Mouse (Mus musculus): ENCODE measurements at regions not wholly inside any gene's neighbourhood (a gene's known extent, or its start where the extent isn't known, plus 50 kb on each side); places are given as distances from the start of the nearest gene placed in this dataset.
A peak's percentile ranks its signal among the peaks of the same experiment; 100 is the strongest.

- H3K27me3 ChIP-seq (ENCODE audit: control insufficient read depth, insufficient read depth, low read length): peaks cover 2% of the 10 kb centered on the region; the same call in 1 of the 2 replicates
- H3K9ac ChIP-seq (ENCODE audit: low read depth, low read length): no peak overlapping the region
- DNase-seq (ENCODE audit: low spot score): no peak
- H3K4me2 ChIP-seq (replicated peaks; ENCODE audit: low read depth, low read length): no peak overlapping the region
- no peak overlapping the region for H3K27ac ChIP-seq (ENCODE audit: low read depth, low read length)
- no peak overlapping the region for H3K4me3 ChIP-seq (ENCODE audit: low read depth, low read length)
- no peak for ATAC-seq (ENCODE audit: low FRiP score)
- no peaks in the 10 kb centered on the region for H3K9me3 ChIP-seq (ENCODE audit: control insufficient read depth, low read length)
- no peaks in the 10 kb centered on the region for H3K4me1 ChIP-seq (replicated peaks; ENCODE audit: control insufficient read depth, insufficient read depth, low read length)
- H3K36me3 ChIP-seq (ENCODE audit: control insufficient read depth, insufficient read depth, low read length): no peaks in the 10 kb centered on the region
- 64% methylated on average over 3 of the region's 3 CpGs for WGBS
Measured at GRCm38 (mm10) chr9:24884011-24884410, 109.9 kb upstream of the Tbx20 start.

DNA sequence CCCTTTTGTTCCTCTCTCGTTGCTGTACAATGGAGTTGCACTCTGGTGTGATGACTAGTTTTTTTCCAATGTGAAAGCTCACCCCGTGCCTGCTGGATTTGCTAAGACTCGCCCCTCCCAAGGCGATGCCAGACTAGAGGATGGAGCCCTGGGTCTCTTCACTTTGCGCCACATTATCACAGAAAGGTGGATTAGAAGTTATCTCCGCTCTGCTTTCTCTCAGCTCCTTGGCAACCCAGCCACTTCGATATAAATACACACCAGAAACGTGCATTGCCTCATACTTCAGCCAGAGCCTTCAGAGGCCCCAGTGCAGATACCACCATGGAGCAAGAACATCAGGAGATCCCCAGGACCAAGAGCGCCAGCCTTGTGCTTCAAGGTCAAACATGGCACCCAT is 114.2 kb upstream of the Tbx20 start:
- Histone ChIP-seq H3K27me3 (ENCODE audit: control insufficient read depth, insufficient read depth, low read length) (no peaks in the 10 kb centered on the region), H3K4me1 (replicated peaks; ENCODE audit: control insufficient read depth, insufficient read depth, low read length) (no peaks in the 10 kb centered on the region), H3K4me3 (ENCODE audit: low read depth, low read length) (no peak overlapping the region), H3K9me3 (ENCODE audit: control insufficient read depth, low read length) (no peaks in the 10 kb centered on the region), H3K27ac (ENCODE audit: low read depth, low read length) (no peak overlapping the region), H3K36me3 (ENCODE audit: control insufficient read depth, insufficient read depth, low read length) (no peaks in the 10 kb centered on the region), H3K9ac (ENCODE audit: low read depth, low read length) (no peak overlapping the region), H3K4me2 (replicated peaks; ENCODE audit: low read depth, low read length) (no peak overlapping the region)
- WGBS: 87% methylated on average over 9 of the region's 9 CpGs
- ATAC-seq (ENCODE audit: low FRiP score) (no peak), DNase-seq (ENCODE audit: low spot score) (no peak)

- 87% methylated on average over 13 of the region's 13 CpGs for WGBS
- Histone ChIP-seq H3K4me3 (ENCODE audit: low read depth, low read length) (no peak overlapping the region), H3K4me2 (replicated peaks; ENCODE audit: low read depth, low read length) (no peak overlapping the region), H3K27ac (ENCODE audit: low read depth, low read length) (no peak overlapping the region), H3K27me3 (ENCODE audit: control insufficient read depth, insufficient read depth, low read length) (no peaks in the 10 kb centered on the region), H3K9ac (ENCODE audit: low read depth, low read length) (no peak overlapping the region), H3K4me1 (replicated peaks; ENCODE audit: control insufficient read depth, insufficient read depth, low read length) (no peaks in the 10 kb centered on the region), H3K9me3 (ENCODE audit: control insufficient read depth, low read length) (no peaks in the 10 kb centered on the region), H3K36me3 (ENCODE audit: control insufficient read depth, insufficient read depth, low read length) (no peaks in the 10 kb centered on the region)
- DNase-seq (ENCODE audit: low spot score): no peak
- ATAC-seq (ENCODE audit: low FRiP score): no peak
Measured at GRCm38 (mm10) chr9:24896498-24897261, 122.6 kb upstream of the Tbx20 start.

- ATAC-seq (ENCODE audit: low FRiP score) (no peak), DNase-seq (ENCODE audit: low spot score) (no peak)
- Histone ChIP-seq H3K4me2 (replicated peaks; ENCODE audit: low read depth, low read length) (no peak overlapping the region), H3K36me3 (ENCODE audit: control insufficient read depth, insufficient read depth, low read length) (no peaks in the 10 kb centered on the region), H3K4me3 (ENCODE audit: low read depth, low read length) (no peak overlapping the region), H3K4me1 (replicated peaks; ENCODE audit: control insufficient read depth, insufficient read depth, low read length) (no peaks in the 10 kb centered on the region), H3K27ac (ENCODE audit: low read depth, low read length) (no peak overlapping the region), H3K9ac (ENCODE audit: low read depth, low read length) (no peak overlapping the region), H3K27me3 (ENCODE audit: control insufficient read depth, insufficient read depth, low read length) (no peaks in the 10 kb centered on the region), H3K9me3 (ENCODE audit: control insufficient read depth, low read length) (no peaks in the 10 kb centered on the region)
- 81% methylated on average over 7 of the region's 7 CpGs for WGBS
Measured at GRCm38 (mm10) chr9:24899206-24899928, 125.3 kb upstream of the Tbx20 start.

- H3K4me3 ChIP-seq (ENCODE audit: low read depth, low read length): no peak overlapping the region
- H3K4me2 ChIP-seq (replicated peaks; ENCODE audit: low read depth, low read length): no peak overlapping the region
- H3K9me3 ChIP-seq (ENCODE audit: control insufficient read depth, low read length): no peaks in the 10 kb centered on the region
- WGBS: 77% methylated on average over 5 of the region's 5 CpGs
- H3K27ac ChIP-seq (ENCODE audit: low read depth, low read length): no peak overlapping the region
- no peak overlapping the region for H3K9ac ChIP-seq (ENCODE audit: low read depth, low read length)
- H3K4me1 ChIP-seq (replicated peaks; ENCODE audit: control insufficient read depth, insufficient read depth, low read length): no peaks in the 10 kb centered on the region; the same call in 1 of the 2 replicates
- DNase-seq (ENCODE audit: low spot score) (no peak), ATAC-seq (ENCODE audit: low FRiP score) (no peak)
- H3K36me3 ChIP-seq (ENCODE audit: control insufficient read depth, insufficient read depth, low read length): no peaks in the 10 kb centered on the region
- no peaks in the 10 kb centered on the region for H3K27me3 ChIP-seq (ENCODE audit: control insufficient read depth, insufficient read depth, low read length)
Measured at GRCm38 (mm10) chr9:24903706-24904105, 129.6 kb upstream of the Tbx20 start.

DNA sequence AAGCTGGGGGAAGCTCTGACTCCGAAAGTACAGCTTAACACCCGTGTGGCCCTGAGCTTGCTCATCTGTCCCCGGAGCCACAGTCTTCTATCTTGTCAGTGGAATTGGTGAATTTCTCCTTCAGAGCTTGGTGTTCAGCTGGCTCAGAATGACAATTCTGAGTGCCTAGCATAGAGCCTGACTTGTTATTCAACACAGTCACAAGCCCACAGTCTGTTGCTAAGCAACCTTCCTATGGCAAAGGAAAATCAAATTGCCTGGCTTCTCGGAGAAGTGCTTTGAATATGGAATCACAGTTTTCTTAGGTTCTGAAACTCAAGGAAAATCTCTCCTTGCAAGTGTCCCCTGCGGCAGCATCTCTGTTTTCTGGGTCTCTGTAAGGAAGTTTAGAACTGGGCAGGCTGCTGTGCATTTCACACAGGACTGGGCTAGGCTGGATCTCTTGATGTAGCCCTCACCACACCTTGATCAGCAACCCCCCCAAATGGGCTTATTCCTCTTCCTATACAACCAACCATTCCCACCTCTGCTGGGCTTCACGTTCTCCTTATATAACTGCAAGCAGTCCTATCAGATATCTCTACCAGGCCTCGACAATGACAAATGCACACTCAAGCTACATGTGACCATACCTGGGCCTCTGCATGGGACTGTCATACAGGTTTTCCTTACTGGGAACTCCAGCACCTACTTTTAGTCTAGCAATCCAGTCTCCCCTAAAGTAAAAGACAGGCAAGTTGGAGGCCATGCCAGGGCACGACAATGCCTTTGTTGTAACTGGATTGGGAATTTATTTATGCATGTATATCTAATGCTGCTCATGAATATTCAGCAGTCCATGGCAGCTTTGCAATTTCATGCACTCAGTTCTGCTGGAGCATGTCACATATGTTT is 135.2 kb upstream of the Tbx20 start:
- Histone ChIP-seq H3K27me3 (ENCODE audit: control insufficient read depth, insufficient read depth, low read length) (no peaks in the 10 kb centered on the region), H3K36me3 (ENCODE audit: control insufficient read depth, insufficient read depth, low read length) (no peaks in the 10 kb centered on the region), H3K4me1 (replicated peaks; ENCODE audit: control insufficient read depth, insufficient read depth, low read length) (peaks cover 5% of the 10 kb centered on the region), H3K4me3 (ENCODE audit: low read depth, low read length) (no peak overlapping the region), H3K4me2 (replicated peaks; ENCODE audit: low read depth, low read length) (0 out of 2 replicates have a peak overlapping the region, but pooled peaks have one; percentile 3), H3K27ac (ENCODE audit: low read depth, low read length) (peak overlapping the region; percentile 59; the same call in 1 of the 2 replicates), H3K9me3 (ENCODE audit: control insufficient read depth, low read length) (no peaks in the 10 kb centered on the region), H3K9ac (ENCODE audit: low read depth, low read length) (no peak overlapping the region)
- peak; percentile 75 for ATAC-seq (ENCODE audit: low FRiP score)
- WGBS: 52% methylated on average over 8 of the region's 8 CpGs
- DNase-seq (ENCODE audit: low spot score): peak; percentile 44

DNA sequence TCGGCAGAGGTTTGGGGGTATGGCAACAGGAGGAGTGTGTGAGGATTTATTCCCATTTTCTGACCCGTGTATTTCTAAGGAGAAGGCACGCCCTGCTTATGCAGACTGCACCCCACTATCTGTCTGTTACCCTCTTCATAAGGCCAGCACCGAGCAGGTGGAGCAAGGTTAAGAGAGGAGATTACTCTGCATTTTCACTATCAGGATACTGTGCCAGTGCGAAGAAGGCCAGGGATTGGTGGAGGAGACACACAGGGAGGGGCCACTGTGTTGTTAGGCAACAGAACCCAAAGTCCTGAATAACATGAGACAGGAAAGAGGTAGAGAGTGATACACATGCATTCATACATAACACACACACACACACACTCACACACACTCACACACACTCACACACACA is 136.6 kb upstream of the Tbx20 start:
- Histone ChIP-seq H3K4me3 (ENCODE audit: low read depth, low read length) (no peak overlapping the region), H3K27me3 (ENCODE audit: control insufficient read depth, insufficient read depth, low read length) (no peaks in the 10 kb centered on the region), H3K4me2 (replicated peaks; ENCODE audit: low read depth, low read length) (no peak overlapping the region), H3K4me1 (replicated peaks; ENCODE audit: control insufficient read depth, insufficient read depth, low read length) (peaks cover 5% of the 10 kb centered on the region), H3K36me3 (ENCODE audit: control insufficient read depth, insufficient read depth, low read length) (no peaks in the 10 kb centered on the region), H3K27ac (ENCODE audit: low read depth, low read length) (no peak overlapping the region), H3K9ac (ENCODE audit: low read depth, low read length) (no peak overlapping the region), H3K9me3 (ENCODE audit: control insufficient read depth, low read length) (no peaks in the 10 kb centered on the region)
- no peak for DNase-seq (ENCODE audit: low spot score)
- no peak for ATAC-seq (ENCODE audit: low FRiP score)
- 71% methylated on average over 5 of the region's 5 CpGs for WGBS

- no peaks in the 10 kb centered on the region for H3K4me1 ChIP-seq (replicated peaks; ENCODE audit: control insufficient read depth, insufficient read depth, low read length)
- no peak overlapping the region for H3K4me2 ChIP-seq (replicated peaks; ENCODE audit: low read depth, low read length)
- ATAC-seq (ENCODE audit: low FRiP score) (no peak), DNase-seq (ENCODE audit: low spot score) (no peak)
- no peak overlapping the region for H3K4me3 ChIP-seq (ENCODE audit: low read depth, low read length)
- no peak overlapping the region for H3K9ac ChIP-seq (ENCODE audit: low read depth, low read length)
- H3K27ac ChIP-seq (ENCODE audit: low read depth, low read length): no peak overlapping the region
- 91% methylated on average over 9 of the region's 9 CpGs for WGBS
- H3K36me3 ChIP-seq (ENCODE audit: control insufficient read depth, insufficient read depth, low read length): no peaks in the 10 kb centered on the region
- H3K27me3 ChIP-seq (ENCODE audit: control insufficient read depth, insufficient read depth, low read length): no peaks in the 10 kb centered on the region
- no peaks in the 10 kb centered on the region for H3K9me3 ChIP-seq (ENCODE audit: control insufficient read depth, low read length)
Measured at GRCm38 (mm10) chr9:24920031-24920445, 145.9 kb upstream of the Tbx20 start.
